Mouse (Mus musculus) spleen, postnatal 14 days (tissue): ENCODE results near the gene Ndufa7.
"Not testable (repeated sequence)": the region's sequence is repeated elsewhere in the genome, so short reads cannot be mapped to it uniquely, and the experiment has no call there.

ENCODE experiments used
- DNase-seq, 2 experiments: peaks; one replicate each; pipeline ENCODE4 v3.0.0; 2021 to 2022; ENCODE audit warnings: low spot score in 2 of 2

The Ndufa7 gene

DNA sequence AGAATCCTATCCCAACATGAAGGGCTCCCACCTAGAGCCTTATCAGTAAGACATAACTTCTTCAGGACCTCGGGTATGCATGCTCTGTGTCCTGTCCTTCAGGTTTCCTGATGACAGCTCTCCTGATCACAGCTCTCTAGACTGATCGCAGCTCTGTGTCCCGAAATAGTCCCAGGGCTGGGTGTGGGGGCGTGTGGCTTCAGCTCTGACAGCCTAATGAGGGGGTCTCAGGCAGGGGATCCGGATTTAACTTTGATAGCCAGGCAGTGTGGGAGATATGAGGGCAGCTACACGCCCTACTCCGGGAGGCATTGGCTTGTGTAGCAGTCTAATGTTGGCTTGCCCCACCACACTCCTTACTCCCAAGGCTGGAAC, 13.2 kb upstream of the Ndufa7 start:
- DNase-seq, result no peak

DNA sequence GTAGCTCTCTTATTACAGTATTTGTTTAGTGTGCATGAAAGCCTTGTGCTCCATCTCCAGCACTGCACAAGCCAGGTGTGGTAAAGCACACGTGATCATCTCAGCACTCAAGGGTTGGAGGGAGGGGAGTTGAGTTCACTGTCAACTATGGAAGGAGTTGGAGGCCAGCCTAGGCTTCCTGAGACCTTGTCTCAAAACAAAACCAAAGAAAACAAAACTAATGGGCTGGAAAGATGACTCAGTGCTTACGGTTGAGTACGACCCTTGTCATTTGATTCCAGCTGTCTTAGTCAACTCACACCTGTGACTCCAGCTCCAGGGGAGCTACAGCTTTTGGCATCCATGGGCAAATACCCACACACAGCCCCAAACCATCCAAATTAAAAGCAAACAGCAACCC, 11.9 kb upstream of the Ndufa7 start:
- no peak for DNase-seq

DNA sequence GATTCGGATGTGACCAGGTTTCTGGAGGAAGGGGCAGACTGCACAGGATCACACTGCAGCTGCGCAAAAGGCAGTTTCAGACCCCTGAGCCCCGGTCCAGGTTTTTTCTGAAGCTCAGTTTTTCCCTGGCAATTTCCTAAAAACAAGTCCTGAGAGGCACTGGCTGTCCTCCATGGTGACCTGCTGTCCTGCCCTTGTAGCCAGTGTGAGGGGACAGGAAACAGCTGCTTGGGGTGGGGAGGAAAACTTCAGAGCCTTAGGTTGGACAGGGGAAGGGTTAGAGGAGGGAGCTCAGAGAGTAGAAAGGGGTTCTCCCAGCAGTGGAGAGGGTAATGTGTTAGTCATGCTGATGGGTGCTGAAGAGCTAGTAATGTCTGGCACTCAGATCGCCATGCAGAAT, 11.4 kb upstream of the Ndufa7 start:
- no peak for DNase-seq

DNA sequence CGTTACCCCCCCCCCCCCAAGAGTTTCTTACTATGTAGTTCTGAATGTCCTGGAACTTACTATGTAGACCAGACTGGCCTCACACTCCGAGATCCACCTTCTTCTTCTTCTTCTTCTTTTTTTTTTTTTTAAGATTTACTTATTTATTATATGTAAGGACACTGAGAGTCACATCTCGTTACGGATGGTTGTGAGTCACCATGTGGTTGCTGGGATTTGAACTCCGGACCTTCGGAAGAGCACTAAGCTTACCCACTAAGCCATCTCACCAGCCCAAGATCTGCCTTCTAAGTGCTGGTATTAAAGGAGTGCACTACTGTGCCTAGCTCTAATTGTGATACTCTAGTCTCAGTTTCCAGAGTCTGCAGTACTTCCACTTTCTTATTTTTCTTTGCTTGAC, 9.0 kb upstream of the Ndufa7 start:
- DNase-seq, result no peak

DNA sequence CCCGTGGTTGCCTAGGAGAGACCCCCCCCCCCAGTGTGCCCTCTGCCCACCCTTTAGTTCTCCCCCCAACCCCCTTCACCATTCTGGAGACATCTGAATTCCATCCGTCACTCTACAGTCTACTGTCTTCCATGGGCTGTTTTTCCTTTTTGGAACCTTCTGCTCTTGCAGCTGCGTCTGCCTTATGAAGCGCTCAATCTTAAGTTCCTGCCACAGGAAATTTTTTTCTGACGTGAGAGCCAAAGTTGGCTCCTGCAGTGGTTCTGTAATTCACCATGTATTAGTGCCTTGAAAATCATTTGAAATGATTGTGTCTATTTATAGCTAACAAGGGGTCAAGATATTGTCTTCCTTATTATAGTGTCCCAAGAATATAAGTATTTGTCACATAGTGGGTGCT, 7.8 kb upstream of the Ndufa7 start:
- DNase-seq, result no peak

DNA sequence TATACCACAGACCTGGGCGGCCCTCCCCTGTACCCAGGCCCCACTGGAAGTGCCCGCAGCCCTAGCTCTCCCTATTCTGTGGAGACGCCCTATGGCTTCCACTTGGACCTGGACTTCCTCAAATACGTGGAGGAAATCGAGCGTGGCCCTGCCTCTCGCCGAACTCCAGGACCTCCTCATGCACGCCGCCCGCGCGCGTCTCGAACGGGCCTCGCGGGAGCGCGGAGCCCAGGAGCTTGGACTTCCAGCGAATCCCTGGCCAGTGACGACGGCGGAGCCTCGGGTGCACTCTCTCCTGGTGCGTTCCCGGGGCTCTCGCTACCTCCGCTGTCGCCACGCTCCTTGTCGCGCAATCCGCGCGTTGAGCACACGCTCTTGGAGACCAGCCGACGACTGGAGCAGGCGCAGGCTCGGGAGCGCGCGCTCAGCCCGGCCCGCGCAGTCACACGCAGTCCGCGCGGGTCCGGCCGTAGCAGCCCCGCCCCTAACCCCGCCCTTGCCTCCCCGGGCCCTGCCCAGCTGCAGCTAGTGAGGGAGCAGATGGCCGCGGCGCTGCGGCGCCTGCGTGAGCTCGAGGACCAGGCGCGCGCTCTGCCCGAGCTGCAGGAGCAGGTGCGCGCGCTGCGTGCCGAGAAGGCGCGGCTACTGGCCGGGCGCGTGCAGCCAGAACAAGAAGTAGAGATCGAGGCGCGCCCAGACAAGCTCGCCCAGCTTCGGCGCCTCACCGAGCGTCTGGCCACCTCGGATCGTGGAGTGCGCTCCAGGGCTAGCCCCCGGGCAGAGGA, 7.0 kb upstream of the Ndufa7 start:
- DNase-seq, result peak; percentile 74 to 77

DNA sequence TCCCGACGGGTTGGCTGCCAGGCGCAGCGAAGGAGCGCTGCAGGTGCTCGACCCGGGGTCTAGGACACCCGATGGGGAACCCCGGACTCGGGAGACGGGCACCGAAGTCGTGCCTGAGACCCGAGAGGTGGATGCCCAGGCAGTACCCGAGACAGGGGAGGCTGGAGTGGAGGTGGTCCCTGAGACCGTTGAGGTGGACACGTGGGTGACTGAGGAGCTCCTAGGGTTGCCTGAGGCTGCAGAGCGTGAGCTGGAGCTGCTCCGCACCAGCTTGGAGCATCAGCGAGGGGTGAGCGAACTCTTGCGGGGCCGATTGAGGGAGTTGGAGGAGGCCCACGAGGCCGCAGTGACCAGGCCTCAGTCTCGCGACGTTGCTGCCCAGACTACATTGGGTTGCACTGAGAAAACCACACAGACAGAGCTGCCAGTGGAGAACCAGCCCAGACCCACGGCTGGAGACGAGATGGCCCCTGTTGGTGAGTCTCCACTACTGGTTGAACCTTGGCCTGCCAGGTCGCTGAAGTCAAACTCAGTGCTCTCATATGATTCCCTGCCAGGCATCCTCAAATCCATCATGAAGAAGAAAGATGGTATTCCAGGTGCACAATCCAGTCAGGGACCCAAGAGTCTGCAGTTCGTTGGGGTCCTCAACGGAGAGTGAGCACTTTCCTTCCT, 6.3 kb upstream of the Ndufa7 start:
- peak in 1 of 2 experiments; percentile 17 for DNase-seq

DNA sequence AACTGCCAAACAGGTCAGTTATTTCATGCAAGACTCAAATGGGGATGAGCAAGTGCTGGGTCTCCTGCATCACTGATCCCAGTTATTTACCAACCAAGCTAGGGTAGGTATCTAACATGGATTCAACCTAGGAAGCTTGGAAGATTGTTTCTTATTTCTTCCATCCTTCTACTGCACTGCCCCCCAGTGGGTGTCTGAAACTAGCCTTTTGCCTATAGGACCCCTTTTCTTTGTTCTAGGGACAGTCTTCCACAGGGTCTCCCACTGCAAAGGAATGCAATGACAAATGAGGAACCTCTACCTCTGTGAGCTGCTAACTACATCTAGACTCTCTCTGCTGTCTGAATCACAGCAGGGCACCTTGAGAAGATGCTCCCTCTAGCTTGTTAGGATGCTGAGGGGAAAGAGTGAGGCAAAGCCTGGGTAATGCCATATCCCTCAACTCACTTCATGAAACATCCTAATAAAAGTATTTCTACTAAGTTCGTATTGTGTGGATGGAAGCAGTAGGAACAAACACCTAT, 1.9 kb upstream of the Ndufa7 start:
- no peak for DNase-seq

DNA sequence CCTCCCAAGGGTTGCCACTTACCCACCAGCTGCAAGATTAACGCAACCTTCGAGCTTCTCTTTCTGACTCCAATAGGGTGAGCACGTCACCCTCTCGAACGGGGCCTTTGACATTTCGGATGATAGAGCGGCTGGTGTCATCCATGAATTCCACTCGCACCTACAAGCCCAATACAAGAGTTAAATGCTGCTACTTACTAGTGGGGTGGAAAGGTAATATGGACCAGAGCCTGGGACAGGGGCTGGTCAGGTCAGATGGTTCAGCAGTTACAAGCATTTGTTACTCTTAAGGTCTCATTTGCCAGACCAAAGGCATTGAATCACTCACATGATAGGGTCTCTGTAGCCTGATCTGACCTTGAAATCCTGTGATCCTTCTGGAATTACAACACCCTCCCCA, 1.2 kb upstream of the Ndufa7 start:
- not testable (repeated sequence) for DNase-seq

DNA sequence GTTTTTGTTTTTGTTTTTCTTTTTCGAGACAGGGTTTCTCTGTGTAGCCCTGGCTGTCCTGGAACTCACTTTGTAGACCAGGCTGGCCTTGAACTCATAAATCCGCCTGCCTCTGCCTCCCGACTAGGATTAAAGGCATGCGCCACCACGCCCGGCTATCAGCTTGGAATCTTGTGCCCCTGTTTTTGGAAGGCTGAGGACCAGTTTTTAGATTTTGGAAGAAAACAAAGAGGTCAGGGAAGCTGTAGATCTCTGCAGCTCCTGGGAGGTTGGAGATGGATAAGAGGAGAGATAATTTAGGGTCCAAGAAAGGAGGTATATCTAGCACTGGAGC, 592 bp downstream of the Ndufa7 start:
- not testable (repeated sequence) for DNase-seq

DNA sequence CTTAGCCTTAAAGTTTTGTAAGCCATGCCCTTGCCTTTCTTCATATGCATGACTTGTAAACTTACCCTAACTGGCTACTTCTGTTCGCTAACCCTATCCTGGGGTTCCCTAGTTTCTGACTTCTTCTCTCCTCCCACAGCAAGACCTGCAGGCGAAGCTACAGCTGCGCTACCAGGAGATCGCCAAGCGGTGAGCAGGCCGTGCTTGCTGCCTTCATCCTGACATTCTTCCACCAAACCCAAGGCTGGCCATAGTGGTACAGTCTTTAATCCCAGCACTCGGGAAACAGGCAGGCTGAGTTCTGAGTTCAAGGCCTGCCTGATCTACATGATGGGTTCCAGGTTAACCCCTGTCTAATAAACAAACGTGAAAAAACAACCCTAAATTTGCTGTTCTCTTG, 1.1 kb downstream of the Ndufa7 start:
- no peak for DNase-seq

DNA sequence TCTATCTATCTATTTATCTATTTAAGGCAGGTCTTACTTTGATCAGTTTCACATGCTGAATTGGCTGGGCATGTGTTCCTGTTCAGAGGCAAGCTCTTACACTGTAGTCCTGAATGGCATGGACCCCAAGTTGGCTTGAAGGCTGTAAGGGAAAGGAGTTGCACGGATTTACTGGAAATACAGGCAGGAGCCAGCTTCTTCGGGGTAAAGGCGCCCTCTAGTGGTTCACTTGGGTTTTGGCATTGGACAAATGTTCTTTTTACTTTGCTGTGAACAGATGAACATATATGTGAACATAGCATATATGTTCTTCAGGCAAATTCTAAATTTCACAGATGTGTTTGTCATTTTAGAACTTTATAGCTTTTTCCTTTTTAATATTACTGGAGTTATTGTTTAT, 2.5 kb downstream of the Ndufa7 start:
- peak; percentile 36 to 71 for DNase-seq

DNA sequence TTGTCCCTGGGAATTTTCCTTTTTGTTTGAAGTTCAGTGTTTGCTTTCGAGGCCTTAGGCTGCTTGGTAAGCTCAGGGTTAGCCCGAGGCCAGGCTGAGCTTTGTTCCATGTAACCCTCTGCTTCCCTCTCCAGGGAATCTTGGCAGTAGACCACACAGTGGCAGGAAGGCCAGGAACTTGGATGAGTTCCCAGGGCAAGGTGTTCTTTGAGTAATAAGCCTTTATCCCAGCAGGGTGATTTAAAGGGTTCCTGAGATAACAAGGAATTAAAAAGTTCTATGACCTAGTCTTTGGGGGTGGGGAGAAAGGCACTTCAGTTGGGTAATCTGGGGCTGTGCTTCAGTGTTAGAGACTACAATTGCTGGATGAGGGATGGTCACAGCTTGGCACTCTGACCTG, 4.5 kb downstream of the Ndufa7 start:
- DNase-seq, result no peak

DNA sequence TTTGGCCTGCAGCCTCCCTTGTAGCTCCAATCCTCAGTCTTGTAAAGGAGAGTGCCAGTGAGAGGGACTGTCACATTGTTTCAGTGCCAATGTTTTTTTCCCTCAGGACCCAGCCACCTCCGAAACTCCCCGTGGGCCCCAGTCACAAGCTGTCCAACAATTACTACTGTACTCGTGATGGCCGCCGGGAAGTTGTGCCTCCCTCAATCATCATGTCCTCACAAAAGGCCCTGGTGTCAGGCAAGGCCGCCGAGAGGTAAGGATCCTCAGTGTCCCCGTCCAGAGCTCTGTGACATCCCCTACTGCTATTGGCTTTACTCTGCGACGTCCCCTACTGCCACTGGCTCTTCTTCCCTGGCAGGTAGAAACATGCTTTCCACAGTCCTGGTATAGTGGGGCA, 5.2 kb downstream of the Ndufa7 start:
- DNase-seq, result no peak

DNA sequence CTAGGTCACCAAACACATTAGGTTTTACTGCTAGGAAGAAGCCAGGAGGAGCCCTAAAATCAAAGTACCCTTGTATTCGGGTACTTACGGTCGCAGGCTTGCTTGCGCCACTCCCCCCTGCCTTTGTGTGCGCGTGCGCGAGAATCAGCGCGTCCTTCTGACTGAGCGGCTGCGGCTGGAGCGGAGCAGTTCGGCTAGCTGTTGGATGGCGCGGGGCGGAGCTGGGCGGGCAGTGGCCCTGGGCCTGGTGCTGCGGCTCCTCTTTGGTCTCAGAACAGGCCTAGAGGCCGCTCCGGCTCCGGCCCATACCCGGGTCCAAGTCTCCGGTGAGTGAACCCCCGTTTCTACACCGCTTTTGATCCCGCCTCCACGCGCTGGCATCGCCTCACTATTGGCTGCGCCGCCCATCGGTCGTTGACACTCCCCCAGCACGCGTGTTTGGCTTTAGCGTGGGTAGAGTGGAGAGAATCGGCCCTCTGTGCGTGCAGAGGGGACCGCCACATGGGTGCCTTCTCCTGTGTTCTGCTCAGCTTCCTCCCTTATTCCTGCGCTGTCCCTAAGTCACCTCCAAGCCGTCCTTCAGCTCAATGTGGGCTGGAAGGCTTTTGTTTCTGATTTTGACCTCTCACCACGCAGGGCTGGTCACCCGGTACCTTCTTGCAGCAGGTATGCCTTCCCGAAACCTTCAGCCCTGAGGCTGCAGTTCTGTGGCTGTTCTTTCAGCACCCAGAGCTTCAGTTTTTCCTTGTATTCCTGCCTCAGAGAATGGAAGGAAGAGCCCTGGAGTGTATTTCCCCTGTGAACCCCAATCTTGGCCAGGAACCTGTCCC, 18.8 kb downstream of the Ndufa7 start, which contains the start of gene Cd320:
Gene Cd320 (plus strand): TSS at position 126 of the 830 bp plus-strand sequence.
- peak; percentile 75 to 82 for DNase-seq

DNA sequence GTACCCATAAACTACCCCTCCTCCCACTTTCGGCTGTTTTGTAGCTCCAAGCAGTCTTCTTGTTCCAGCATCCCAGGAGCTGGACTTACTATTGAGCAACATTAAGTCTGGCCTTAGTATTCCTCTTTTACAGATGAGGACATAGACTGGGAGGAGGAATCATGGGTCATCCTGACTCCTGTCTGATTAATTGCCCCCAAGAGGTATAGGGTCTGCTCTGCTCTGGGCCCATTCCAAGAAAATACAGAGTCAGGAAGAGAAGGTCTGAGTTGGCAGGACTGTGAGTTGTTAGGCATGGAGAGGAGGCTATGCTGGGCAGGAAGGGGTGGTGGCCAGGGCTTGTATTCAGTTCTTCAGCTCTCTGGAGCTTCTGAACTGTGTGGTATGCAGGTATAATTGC, 19.8 kb downstream of the Ndufa7 start:
- no peak for DNase-seq

DNA sequence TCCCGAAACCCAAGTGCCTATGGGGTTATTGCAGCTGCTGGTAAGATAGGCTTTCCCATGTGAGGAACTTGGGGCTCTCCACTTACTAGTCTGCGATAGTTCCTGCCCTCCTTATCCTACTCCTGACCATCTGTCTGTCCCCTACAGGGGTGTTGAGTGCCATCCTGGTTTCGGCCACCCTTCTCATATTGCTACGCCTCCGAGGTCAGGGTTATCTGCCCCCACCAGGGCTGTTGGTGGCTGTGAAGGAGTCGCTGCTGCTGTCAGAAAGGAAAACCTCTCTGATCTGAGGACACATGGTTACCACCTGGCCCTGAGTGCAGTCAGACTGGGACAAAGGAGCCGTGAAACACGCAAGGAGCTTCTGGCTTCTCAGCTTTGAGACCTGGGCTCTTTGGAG, 23.8 kb downstream of the Ndufa7 start:
- DNase-seq, result no peak

DNA sequence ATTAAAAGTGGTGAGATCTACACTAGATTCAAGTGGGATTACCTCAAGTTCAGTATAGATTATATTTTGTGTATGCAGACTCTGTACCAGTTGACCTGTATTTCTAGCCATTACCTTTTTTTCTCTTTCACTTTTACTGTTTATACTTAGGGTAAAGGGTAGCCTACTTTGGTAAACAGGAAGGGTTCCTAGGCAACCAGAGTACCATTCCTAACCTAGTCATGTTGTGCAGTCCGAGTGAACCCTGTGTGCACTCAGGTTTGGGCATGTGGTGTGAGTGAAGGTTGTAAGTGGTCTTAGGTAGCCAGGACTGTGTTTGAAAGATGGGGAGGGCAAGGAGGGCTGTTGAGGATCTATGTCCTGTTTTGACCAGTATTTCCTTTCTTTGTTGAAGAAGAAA, 27.0 kb downstream of the Ndufa7 start:
- DNase-seq, result no peak

DNA sequence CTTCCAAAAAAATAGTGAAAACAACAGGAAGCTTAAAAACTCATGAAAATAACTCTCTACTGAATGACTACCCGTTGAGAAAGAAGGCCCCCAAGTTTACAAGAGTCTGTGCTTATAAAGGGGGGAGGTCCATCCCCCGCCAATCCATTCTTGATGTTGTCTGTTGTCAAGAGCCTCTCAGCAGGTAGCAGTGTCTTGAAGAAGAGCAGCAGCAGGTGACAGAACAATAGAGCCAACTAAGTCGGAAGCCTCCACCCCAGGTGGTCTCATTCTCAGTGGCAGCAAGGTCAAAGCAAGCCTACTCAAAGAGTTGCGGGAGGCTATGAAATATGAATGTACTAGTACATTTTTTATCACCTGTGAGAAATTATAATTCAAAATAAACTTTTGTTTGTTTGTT, 33.4 kb downstream of the Ndufa7 start:
- DNase-seq, result no peak

DNA sequence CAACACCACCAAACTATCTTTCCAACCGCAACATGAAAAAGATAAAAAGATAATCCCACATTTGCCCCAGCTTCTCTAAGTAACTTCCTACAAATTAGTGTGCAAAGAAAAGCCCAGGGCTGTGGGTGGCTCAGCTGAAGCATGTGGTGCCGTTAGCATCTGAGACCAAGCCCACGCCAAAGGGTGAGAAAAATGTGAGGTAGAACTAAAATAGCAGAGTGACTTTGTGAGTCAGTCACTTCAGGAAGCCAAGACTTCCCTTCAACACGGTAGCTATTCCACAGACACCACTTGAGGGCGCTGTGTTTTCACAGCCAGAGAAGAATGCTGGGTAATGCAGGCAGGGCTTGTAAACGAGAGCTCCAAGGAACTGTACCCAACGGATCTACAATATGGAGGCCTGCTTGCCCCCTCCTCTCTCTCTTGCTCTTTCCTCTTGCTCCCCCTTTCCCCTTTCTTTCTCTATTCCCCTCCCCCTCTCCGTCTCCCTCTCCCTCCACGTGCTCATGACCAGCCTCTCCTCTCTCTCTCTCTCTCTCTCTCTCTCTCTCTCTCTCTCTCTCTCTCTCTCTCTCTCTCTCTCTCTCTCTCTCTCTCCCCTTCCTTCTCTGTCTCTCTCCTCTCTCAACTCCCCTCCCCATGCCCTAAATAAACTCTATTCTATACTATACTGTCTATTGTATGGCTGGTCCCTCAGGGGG, 41.1 kb downstream of the Ndufa7 start:
- DNase-seq, result peak; percentile 24 to 55

DNA sequence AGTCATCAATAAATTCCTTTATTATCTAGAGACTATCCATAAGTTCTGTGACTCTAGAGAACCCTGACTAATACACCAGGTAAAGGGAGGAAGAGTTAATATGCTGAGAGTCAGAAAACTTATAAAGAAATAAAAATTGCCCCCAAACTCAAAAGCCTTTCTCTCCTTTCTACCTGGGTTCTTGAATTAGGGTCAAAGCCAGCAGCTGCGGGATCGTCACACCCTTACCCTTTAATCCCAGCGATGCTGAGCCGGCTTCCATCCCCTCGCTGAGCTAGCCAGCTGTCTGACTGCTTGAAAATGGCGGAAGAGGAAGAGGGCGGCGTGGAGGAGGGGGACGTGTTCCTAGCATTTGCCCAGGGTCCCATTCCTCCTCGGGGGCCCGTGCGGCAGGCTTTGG, 49.2 kb downstream of the Ndufa7 start, which contains the start of gene Gm7029:
Gene Gm7029 (plus strand): TSS at position 301 of the 400 bp plus-strand sequence.
- not testable (repeated sequence) for DNase-seq

DNA sequence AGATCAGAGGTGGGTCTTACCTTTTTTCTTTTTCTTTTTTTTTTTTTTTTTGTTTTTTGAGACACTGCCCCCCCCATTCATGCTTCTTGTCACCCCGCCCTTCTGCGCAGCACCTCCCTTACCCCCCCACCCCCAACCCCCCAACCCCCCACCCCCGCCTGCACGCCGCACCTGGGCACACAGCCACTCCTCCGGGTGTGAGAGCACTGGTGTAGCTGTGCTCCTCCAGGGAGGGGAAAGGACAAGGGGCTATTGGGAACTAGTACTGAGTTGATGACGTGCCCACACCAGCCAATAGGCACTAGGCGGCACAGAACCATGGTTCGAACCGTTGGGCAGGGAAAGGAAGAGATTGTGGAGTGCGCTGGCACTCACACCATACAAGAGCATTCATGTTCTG, 50.0 kb downstream of the Ndufa7 start:
- no peak for DNase-seq
